Mouse (Mus musculus) kidney, postnatal 14 days (tissue): ENCODE measurements around the gene Rad51d.
"Not testable (repeated sequence)": the region's sequence is repeated elsewhere in the genome, so short reads cannot be mapped to it uniquely, and the experiment has no call there.

Experiments used
- DNase-seq: peaks from one replicate; pipeline ENCODE4 v3.0.0; 2022; ENCODE audit warnings: mixed read lengths

Gene Rad51d

GRCm38 (mm10) chr11:82854111-82854510 lies 36.3 kb downstream of the Rad51d start:
- DNase-seq, result no peak

DNA sequence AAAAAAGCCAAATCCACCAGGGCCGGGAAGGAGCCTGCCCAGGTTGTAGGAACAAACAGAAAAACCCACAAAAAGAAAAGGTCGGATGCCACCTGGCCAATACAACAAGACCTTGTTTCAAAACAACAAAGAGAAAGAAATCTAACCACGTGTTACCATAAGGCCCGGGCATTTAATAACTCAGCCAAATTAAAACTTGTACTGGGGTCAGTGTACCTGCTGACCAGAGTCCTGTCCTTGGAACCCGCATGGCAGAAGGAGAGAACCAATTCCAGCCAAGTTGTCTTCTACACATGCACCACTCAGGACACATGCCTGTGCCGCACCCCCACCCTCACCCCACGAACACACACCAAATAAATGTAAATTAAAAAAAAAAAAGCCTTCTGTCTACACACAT lies 37.5 kb downstream of the Rad51d start:
- no peak for DNase-seq

- DNase-seq, result no peak
These were observed 37.9 kb downstream of the Rad51d start for GRCm38 (mm10) chr11:82852540-82852939.

DNA sequence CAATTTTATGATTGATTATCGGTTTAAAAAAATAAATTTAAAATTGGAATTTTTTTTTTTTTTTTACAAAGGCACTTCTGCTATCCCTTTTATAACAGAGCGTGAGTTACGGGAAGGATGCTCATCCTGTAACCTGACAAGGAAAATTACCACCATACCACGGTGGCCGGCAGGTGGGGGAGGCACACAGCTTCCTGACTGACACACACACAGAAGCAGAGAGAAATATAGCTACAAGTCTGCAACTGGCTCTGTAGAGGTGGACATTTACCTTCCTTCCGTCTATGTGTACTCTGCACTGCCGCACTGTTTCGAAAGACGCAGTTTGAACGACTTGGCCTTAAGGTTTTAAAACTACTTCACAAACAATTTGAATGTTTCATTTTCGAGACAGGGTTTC lies 38.3 kb downstream of the Rad51d start:
- DNase-seq, result no peak

DNA sequence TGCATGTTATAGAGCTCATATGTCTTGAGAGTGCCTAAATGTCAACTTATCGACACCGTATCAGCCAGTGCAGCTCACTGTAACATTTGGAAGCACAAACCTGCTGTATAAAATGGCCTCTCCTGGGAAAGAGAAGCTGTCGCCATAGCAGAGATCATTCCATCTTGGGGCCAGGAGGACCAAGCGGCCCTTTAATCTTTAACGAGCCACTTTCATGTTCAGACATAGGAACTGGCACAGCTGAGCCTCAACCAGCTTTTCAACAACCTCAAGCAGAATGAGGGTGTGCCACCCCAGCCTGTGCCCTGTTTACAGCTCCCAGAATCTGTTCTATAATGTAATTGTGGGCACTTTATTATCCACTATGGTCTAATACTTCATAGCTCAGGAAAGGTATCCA lies 40.2 kb downstream of the Rad51d start:
- no peak for DNase-seq

- peak; percentile 33 for DNase-seq
These were observed 42.8 kb downstream of the Rad51d start for GRCm38 (mm10) chr11:82847571-82848000.

- DNase-seq, result no peak
These were observed 43.5 kb downstream of the Rad51d start for GRCm38 (mm10) chr11:82846938-82847337.

DNA sequence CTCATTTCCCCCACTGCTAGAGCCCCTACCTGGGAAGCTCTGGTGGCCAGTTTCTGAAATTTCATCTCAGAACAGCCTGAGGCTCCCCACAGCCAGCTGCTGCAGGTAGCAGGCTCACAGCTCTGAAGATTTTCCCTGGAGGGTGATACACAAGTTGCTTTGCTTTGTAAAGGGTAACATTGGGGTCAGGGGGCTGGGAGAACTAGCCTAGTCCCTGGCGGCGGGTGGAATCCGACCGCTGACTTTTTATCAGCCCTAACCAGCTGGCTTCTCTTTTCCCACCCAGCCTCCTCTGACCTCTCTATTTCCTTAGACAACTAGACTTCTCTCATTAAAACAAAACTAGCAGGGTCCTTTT lies 44.4 kb downstream of the Rad51d start:
- DNase-seq, result no peak

GRCm38 (mm10) chr11:82845415-82846078 lies 44.9 kb downstream of the Rad51d start:
- peak; percentile 64 for DNase-seq

DNA sequence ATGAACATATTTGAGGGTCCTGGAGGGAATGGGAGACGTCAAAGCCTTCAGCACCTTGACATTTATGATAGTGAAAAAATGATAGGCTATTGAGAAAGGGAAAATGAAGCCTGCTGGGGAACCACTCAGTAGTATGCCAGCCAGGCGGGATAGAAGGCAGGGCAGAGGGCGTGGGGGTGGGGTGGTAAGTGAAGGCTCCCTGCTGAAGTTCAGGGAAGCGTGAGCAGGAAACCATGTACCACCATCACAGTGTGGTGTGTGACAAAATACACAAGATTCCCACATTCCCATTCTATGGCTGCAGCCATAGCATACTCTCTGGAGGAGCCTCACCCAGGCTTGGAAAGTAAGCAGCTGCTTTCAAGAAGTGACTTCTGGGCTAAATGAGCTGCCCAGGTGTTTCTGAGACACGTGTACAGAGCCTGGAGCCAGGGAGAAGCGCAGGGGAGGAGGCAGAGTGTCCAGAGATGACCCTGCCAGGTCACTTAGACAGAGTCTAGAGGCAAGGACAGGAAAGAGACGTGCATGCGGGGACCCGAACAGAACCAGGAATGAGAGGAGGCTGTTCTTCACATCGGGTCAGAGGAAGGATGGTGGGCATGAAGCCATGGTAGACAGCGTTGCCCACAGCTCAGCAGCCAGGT lies 45.5 kb downstream of the Rad51d start:
- no peak for DNase-seq

DNA sequence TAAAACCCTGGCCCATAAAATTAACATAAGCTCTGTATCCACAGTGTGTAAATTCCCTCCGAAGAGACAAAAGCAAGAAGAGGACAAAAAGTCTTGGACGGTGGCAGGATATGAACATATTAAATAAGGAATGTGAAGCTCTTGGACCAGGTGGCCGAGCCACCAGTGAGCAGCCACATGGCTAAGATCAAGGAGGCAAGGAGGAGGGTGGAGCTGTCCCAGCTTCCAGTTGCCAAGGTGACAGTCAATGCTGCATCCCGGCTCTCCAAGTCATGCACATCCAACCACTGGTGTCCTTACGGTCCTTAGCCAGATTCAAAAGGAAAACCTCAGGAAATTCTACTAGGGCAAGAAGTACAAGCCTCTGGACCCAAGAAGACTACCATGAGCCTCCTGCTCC lies 51.9 kb downstream of the Rad51d start:
- DNase-seq, result no peak

- no peak for DNase-seq
These were observed 52.6 kb downstream of the Rad51d start for GRCm38 (mm10) chr11:82837848-82838247.

- DNase-seq, result no peak
These were observed 53.2 kb downstream of the Rad51d start for GRCm38 (mm10) chr11:82837192-82837591.

GRCm38 (mm10) chr11:82835616-82836432 lies 54.6 kb downstream of the Rad51d start:
- no peak for DNase-seq

DNA sequence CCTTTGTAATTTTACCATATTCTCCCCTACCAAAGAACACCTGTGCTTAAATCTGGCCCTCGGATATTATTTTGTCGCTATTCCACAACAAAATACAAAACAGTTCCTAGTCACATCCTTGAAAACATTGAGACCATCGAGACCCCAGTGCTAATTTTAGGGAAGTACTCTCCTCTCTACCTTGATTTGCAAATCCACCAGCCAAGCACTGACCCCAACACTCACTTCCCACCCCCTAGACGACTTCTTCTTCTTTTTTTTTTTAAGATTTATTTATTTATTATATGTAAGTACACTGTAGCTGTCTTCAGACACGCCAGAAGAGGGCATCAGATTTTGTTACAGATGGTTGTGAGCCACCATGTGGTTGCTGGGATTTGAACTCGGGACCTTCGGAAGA lies 56.1 kb downstream of the Rad51d start:
- DNase-seq, result not testable (repeated sequence)

DNA sequence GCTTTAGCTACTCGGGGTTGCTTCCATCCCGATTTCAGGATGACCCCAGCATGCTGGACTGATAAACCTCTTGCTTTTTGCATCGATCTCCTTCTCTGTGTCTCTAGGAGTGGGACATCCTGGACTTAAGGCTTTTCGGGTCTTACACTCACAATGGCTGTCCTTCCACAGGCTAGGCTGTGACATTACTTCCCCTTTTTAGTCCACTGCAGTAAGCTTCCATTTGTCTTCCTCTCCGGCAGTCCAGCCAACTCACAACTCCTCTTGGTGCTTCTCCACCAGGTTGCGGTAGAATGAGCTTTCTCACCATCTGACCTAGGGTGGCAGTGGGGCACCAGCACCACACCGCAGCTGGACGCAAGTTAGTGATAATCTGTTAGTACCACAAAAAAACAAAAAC lies 56.5 kb downstream of the Rad51d start:
- DNase-seq, result no peak

DNA sequence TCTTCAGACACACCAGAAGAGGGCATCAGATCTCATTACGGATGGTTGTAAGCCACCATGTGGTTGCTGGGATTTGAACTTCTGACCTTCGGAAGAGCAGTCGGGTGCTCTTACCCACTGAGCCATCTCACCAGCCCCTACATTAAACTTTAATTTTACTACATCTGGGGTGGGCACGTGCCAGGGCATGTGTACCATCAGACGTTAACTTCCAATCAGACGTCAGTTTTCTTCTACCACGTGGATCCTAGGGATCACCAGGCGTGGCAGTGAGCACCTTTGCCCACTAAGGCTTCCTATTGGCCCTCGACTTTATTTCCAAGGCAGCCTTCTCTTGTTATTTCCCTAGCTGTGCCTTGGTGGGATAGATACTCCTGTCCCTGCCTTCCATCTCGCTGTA lies 58.0 kb downstream of the Rad51d start:
- DNase-seq, result not testable (repeated sequence)

GRCm38 (mm10) chr11:82831008-82831893 lies 59.2 kb downstream of the Rad51d start:
- no peak for DNase-seq

DNA sequence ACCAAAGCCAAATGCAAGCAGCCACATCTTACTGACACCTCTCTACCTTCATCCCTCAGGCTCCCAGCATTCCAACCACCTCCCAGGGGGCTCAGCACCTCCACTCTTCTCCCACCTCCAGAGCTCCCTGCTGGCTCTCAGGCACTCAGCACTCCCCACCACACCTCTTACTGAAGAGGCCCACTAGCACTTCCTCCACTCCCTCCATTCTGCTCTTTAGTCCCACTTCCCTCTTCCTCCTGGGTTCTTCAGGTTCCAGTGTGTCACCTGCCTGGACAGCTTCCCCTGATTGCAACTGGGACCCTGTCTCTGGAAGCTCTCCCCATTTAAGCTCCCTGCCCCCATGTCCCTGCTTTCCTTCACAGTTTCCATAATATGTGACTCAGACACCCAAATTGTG lies 63.6 kb downstream of the Rad51d start:
- no peak for DNase-seq
